Mouse (Mus musculus) embryo, embryonic 9.5 days (tissue): ENCODE data around the gene Gdf1.

Experiments
- DNase-seq: peaks from one replicate; pipeline ENCODE4 v3.0.0-alpha.2; 2017; ENCODE audit errors: extremely low spot score

Gene Gdf1

DNA sequence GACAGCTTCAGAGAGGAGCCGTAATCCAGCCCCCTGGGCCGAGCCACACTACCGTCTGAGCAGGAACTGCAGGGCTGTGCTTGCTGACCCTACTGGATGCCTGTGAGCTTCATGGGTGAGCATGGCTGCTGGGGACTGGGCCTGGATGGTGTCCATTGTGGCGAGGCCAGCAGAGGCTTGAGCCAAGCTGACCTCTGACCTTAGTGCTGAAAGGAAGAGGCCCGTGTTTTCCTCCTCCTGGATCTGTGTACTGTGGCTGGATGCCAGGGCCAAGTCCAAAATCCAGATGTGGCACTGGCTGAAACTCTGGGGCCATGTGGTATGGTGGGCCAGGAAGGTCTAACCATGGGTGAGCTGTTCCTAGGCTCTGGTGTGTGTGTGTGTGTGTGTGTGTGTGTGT is 34.4 kb downstream of the Gdf1 start:
- DNase-seq: no peak

DNA sequence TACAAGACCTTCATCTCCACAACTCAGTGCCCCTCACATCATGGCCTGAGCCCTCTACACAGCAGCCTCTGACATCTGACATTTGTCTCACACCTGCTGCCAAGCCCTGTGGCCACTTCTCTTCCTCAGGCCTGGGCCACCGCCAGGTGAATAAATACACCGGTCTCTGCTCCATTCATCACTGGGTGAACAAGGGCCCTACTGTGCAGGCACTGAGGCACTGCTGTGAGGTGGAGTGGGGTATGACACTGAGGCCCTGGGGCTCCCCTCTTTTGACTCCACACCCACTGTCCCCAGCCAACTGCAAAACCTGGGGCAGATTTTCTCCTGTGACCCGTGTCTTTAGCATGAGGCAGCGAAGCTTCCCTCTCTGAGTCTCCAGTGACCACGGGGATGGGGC is 37.0 kb downstream of the Gdf1 start:
- DNase-seq: no peak

DNA sequence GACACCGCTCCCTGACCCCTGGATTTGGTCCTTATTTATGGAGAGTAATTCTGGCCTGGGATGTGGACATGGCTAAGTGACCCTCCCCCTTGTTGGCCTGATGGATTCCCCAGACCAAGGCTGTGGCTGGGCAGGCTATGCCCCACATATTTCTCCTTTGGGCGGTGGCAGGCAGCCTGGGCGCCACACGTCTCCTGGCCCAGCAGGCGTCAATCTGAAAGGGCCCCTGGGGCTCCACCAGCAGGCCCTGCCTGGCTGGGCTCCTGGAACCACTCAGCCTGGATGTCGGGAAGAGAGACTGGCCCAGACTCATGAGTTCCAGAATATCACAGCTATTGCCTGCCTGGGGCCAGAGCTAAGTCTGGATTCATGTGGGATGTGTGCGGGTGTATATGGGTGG is 40.9 kb downstream of the Gdf1 start:
- no peak for DNase-seq

DNA sequence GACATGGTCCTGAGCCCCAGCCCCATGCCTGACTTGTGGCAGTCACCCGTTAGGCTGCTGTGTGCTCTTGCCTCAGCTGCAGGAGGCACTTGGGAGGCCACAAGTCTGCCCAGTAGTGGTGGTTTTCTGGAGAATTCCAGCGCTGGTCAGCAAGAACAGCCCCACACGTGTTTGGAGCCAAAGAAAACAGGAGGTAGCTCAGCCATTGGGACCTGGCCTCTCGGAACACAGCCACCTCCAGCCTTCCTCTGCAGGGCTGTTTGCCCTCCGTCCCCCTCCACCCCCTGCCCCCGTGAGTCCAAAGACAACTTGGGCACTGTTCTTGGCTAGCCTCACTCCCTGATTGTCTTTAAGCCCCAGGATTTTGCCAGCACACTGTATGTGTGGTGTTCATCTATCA is 42.3 kb downstream of the Gdf1 start:
- no peak for DNase-seq

DNA sequence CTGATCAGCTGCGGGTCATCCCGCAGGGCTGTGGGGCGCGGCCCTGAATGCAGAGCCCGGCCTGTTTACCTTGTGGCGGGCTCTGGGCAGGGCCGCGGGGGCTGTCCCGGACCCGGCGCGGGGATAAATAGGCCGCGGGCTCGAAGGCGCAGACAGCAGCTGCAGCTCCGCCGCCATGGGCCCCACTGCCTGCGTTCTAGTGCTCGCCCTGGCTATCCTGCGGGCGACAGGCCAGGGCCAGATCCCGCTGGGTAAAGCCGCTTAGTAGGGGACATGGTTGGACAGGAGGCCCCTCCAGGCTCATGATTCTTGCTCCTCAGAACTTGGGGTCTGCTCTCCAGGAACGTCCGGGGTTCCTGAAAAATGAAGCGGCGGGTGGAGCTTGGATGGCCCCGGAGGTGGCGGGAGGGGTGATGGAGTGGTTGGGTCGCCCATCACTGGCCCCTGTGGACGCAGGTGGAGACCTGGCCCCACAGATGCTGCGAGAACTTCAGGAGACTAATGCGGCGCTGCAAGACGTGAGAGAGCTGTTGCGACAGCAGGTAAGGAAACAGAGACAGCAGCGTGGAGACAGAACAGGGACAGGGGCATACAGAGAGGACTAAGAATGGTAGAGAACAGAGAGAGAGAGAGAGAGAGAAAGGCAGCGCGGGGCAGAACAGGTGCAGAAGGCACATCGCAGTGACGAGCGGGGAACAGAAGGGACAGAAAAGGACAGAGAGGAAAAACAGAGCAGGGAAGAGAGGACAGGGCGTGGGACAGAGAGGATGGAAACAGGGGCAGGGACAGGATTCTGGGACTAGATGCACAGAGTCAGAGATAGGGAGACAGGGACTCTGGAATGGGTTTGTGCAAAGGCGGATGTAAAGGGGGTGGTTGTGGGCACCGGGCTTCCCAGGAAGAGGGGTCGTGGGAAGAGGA is 44.0 kb downstream of the Gdf1 start, which contains the start of gene Comp:
Comp (plus strand) TSS at position 162 of the 921 bp plus-strand sequence.
- DNase-seq: no peak

- DNase-seq: peak; percentile 77
These were observed 44.8 kb downstream of the Gdf1 start for GRCm38 (mm10) chr8:70374318-70374927.

DNA sequence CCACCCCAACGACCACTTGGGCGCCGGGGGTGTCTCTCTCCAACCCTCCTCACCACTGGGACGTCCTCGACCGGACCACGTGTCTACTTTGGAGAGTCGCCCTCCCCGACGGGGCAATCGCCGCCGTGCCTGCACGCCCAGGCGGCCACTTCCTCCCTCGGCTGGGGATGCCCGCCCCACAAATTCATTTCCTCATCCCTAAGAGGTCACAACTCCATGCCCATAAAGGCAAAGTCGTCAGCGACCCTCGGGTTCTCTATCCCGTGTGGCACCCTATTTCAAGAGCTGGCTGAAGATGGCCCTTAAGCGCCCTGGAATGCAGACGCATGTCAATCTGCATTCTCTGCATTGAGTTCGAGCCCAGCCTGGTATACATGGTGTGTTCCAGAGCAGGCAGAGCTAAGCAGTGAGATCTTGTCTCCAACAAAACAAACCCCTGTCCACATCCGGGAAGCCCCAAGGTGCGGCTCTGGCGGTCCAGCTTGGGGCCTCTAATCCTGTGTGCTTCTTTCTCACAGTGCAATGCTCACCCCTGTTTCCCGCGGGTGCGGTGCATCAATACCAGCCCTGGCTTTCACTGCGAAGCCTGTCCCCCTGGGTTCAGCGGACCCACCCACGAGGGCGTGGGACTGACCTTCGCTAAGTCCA is 45.7 kb downstream of the Gdf1 start:
- peak; percentile 25 for DNase-seq

DNA sequence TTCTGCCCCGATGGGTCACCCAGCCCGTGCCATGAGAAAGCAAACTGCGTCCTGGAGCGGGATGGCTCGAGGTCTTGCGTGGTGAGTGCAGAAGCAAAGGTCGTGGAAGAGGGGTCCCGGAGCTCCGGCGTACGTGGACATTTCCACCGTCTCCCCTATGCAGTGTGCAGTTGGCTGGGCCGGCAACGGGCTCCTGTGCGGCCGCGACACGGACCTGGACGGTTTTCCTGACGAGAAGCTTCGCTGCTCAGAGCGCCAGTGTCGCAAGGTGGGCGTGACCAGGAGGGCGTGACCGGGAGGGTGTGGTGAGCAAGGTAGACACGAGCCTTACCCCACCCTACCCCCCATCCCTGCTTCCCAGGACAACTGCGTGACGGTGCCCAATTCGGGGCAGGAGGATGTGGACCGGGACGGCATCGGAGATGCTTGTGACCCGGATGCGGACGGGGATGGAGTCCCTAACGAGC is 46.7 kb downstream of the Gdf1 start:
- no peak for DNase-seq

DNA sequence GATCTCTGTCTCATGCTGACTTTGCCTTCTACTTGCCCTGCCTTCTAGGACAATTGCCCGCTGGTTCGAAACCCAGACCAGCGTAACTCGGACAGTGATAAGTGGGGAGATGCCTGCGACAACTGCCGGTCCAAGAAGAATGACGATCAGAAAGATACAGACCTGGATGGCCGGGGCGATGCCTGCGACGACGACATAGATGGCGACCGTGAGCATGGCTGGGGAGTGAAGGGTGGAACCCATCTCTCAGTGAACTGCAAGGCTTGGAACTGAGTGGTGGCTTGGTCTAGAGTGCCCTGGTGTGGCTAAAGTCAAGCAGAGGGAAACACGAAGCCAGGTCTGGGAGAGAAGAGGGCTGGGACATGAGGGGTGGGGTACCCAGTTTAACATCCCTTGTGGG is 47.4 kb downstream of the Gdf1 start:
- no peak for DNase-seq

DNA sequence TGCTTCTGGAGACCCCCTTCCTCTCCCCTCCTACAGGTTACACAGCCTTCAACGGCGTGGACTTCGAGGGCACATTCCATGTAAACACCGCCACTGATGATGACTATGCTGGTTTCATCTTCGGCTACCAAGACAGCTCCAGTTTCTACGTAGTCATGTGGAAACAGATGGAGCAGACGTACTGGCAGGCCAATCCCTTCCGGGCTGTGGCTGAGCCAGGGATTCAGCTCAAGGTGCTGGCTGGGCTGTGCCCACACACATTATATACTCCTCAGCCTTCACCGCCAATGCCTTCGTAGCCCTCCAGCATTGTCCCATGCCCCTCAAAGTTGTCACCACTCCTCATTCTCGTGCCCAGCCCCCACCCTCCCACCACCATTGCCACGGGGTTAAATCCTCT is 50.5 kb downstream of the Gdf1 start:
- no peak for DNase-seq
